Mouse (Mus musculus) megakaryocyte, embryonic 14.5 days (primary cell): ENCODE results near the gene H2al1m. TPM values are rescaled to one million over a fixed set of nuclear protein-coding genes. Genes with fewer than 3 reads are reported as not detected.
"Not testable (repeated sequence)": the region's sequence is repeated elsewhere in the genome, so short reads cannot be mapped to it uniquely, and the experiment has no call there.

ENCODE experiments used
- H3K27me3 ChIP-seq: replicated peaks from 2 replicates; pipeline ENCODE3; 2012; ENCODE audit warnings: inconsistent platforms
- H3K36me3 ChIP-seq: replicated peaks from 2 replicates; pipeline ENCODE3; 2012; ENCODE audit warnings: low read length, inconsistent platforms, mixed read lengths
- H3K4me1 ChIP-seq: 2 replicates; pipeline ENCODE4 v1.6.1; 2012; ENCODE audit warnings: inconsistent platforms
- H3K4me3 ChIP-seq: replicated peaks from 2 replicates; pipeline ENCODE3; 2012; ENCODE audit warnings: moderate library complexity, mild to moderate bottlenecking, inconsistent platforms
- H3K9me3 ChIP-seq: 2 replicates; pipeline ENCODE4 v1.6.1; 2012; ENCODE audit warnings: inconsistent platforms
- FLI1 ChIP-seq: IDR thresholded peaks from 2 replicates; pipeline ENCODE4 v1.6.1; 2012; ENCODE audit warnings: low read length, inconsistent platforms, mixed read lengths
- GATA1 ChIP-seq: IDR thresholded peaks from 3 replicates; pipeline ENCODE4 v1.6.1; 2012; ENCODE audit warnings: mixed read lengths, low read length, inconsistent platforms, borderline replicate concordance
- polyA plus RNA-seq: library from polyadenylated mRNA; stranded (reverse); fragments of >175 nt; gene quantifications from 2 replicates; pipeline ENCODE4 v1.2.3, GENCODE M21; 2012; ENCODE audit warnings: low replicate concordance; ENCODE audit not compliant: insufficient read depth

Gene H2al1m
- polyA plus RNA-seq, 1 experiment, result not detected

- peaks cover 9% of the 10 kb centered on the region; the same call in 1 of the 2 replicates for H3K4me1 ChIP-seq
- H3K27me3 ChIP-seq, result peaks cover 2% of the 10 kb centered on the region
- H3K36me3 ChIP-seq, result no peaks in the 10 kb centered on the region
- no peak for TF ChIP-seq FLI1
- TF ChIP-seq GATA1, result no peak
- H3K4me3 ChIP-seq, result no peak overlapping the region
- no peaks in the 10 kb centered on the region for H3K9me3 ChIP-seq
Observed at GRCm38 (mm10) chrX:9259267-9259666, 24.3 kb upstream of the H2al1m start.

- Histone ChIP-seq H3K36me3 (no peaks in the 10 kb centered on the region), H3K9me3 (peaks cover 8% of the 10 kb centered on the region), H3K4me3 (no peak overlapping the region), H3K4me1 (peaks cover 4% of the 10 kb centered on the region), H3K27me3 (peaks cover 6% of the 10 kb centered on the region)
- TF ChIP-seq GATA1 (no peak), FLI1 (no peak)
Observed at GRCm38 (mm10) chrX:9271112-9271511, 12.5 kb upstream of the H2al1m start.

- TF ChIP-seq GATA1 (no peak), FLI1 (no peak)
- H3K27me3 ChIP-seq, result peaks cover 6% of the 10 kb centered on the region
- peaks cover 8% of the 10 kb centered on the region for H3K9me3 ChIP-seq
- H3K4me1 ChIP-seq, result peaks cover 4% of the 10 kb centered on the region
- H3K36me3 ChIP-seq, result no peaks in the 10 kb centered on the region
- H3K4me3 ChIP-seq, result peak overlapping the region; percentile 94
Observed at GRCm38 (mm10) chrX:9271947-9272459, 11.6 kb upstream of the H2al1m start.

- peak within 1 kb of the TSS; percentile 94 for H3K4me3 ChIP-seq
- H3K4me1 ChIP-seq, result peaks cover 4% of the 10 kb centered on the region
- peaks cover 6% of the 10 kb centered on the region for H3K27me3 ChIP-seq
- peaks cover 8% of the 10 kb centered on the region for H3K9me3 ChIP-seq
- H3K36me3 ChIP-seq, result no peaks in the 10 kb centered on the region
- TF ChIP-seq FLI1, result no peak
- TF ChIP-seq GATA1, result no peak
Observed at GRCm38 (mm10) chrX:9272460-9273361, 10.9 kb upstream of the H2al1m start, which contains the start of gene Xk. Gene Xk, plus strand, starts transcription at chrX:9272756.

GRCm38 (mm10) chrX:9273377-9274002 lies 10.1 kb upstream of the H2al1m start:
- H3K36me3 ChIP-seq, result no peaks in the 10 kb centered on the region
- H3K4me1 ChIP-seq, result peaks cover 4% of the 10 kb centered on the region
- peak overlapping the region; percentile 94 for H3K4me3 ChIP-seq
- no peak for TF ChIP-seq FLI1
- TF ChIP-seq GATA1, result no peak
- H3K27me3 ChIP-seq, result peaks cover 6% of the 10 kb centered on the region
- peaks cover 8% of the 10 kb centered on the region for H3K9me3 ChIP-seq

GRCm38 (mm10) chrX:9274321-9274720 lies 9.2 kb upstream of the H2al1m start:
- Histone ChIP-seq H3K9me3 (peaks cover 8% of the 10 kb centered on the region), H3K4me1 (peaks cover 4% of the 10 kb centered on the region), H3K4me3 (no peak overlapping the region), H3K36me3 (no peaks in the 10 kb centered on the region), H3K27me3 (peaks cover 6% of the 10 kb centered on the region)
- TF ChIP-seq GATA1 (no peak), FLI1 (no peak)

- not testable (repeated sequence) for H3K4me1 ChIP-seq, H3K4me3 ChIP-seq, H3K36me3 ChIP-seq
Observed at GRCm38 (mm10) chrX:9293140-9293829, 9.7 kb downstream of the H2al1m start.

GRCm38 (mm10) chrX:9298413-9298864 lies 14.9 kb downstream of the H2al1m start:
- no peak overlapping the region for H3K4me3 ChIP-seq

More at GRCm38 (mm10) chrX:9293140-9293829, 9.7 kb downstream of the H2al1m start:
- H3K9me3 ChIP-seq, H3K27me3 ChIP-seq: not testable (repeated sequence)

GRCm38 (mm10) chrX:9302791-9303190 lies 19.2 kb downstream of the H2al1m start:
- Histone ChIP-seq H3K9me3 (no peaks in the 10 kb centered on the region), H3K4me3 (no peak overlapping the region), H3K27me3 (no peaks in the 10 kb centered on the region), H3K36me3 (no peaks in the 10 kb centered on the region), H3K4me1 (peaks cover 17% of the 10 kb centered on the region)
- TF ChIP-seq GATA1, result no peak
- TF ChIP-seq FLI1, result no peak

More at GRCm38 (mm10) chrX:9298413-9298864, 14.9 kb downstream of the H2al1m start:
- H3K27me3 ChIP-seq, result no peaks in the 10 kb centered on the region
- no peak for TF ChIP-seq FLI1
- no peak for TF ChIP-seq GATA1
- H3K9me3 ChIP-seq, result no peaks in the 10 kb centered on the region
- peaks cover 13% of the 10 kb centered on the region for H3K4me1 ChIP-seq
- H3K36me3 ChIP-seq, result no peaks in the 10 kb centered on the region
